Mouse (Mus musculus) E14TG2a.4 (cell line): Measurements from ENCODE around the gene Filip1l.

ENCODE experiments used
- CTCF ChIP-seq: conservative IDR thresholded peaks from 2 replicates; pipeline ENCODE4 v1.5.1; 2014; ENCODE audit warnings: low read length
- NANOG ChIP-seq: IDR thresholded peaks from 2 replicates; pipeline ENCODE4 v1.6.1; 2014; ENCODE audit warnings: borderline replicate concordance, low read length, mixed read lengths
- POU5F1 ChIP-seq: IDR thresholded peaks from 2 replicates; pipeline ENCODE4 v1.6.1; 2014; ENCODE audit warnings: low read length, borderline replicate concordance

GRCm38 (mm10) chr16:57315026-57315425 lies 37.9 kb upstream of the Filip1l start:
- TF ChIP-seq CTCF = no peak
- TF ChIP-seq POU5F1 = no peak
- TF ChIP-seq NANOG = no peak
